Mouse (Mus musculus): ENCODE data around the gene Zfp658.

DNA sequence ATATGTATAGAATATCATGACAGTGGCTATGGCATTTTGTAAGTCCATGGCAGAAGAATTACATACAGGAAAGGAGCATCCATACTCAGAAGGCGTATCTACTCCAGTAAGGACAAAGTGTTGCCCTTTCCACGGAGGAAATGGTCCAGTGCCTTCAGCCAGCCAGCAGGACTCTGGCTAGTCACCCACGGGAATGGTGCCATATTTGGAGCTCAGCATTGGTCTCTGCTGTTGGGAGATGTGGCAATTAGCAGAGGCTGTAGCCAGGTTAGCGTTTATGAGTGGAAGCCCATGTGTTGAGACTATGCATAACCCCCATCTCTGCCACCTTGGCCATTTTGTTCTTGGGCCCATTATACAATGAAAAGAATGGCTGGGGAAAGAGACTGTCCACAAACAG lies 13.8 kb upstream of the Zfp658 start:
- TF ChIP-seq POLR2A (IDR thresholded peaks at IDR 0.05; ENCODE audit: borderline replicate concordance, insufficient read depth, low read length): no peak
- TF ChIP-seq CTCF (IDR thresholded peaks at IDR 0.05; ENCODE audit: borderline replicate concordance, insufficient read depth, low read depth, low read length): no peak

All from cerebellum, adult 2 months (tissue).